Mouse (Mus musculus): ENCODE data around the gene Cops4.

GRCm38 (mm10) chr5:100587136-100587535 is 69.0 kb downstream of the Cops4 start:
- TF ChIP-seq CTCF (IDR thresholded peaks at IDR 0.05; ENCODE audit: extremely low read depth, insufficient read length, insufficient replicate concordance, low read depth, low read length), result no peak
- no peak for TF ChIP-seq POLR2A (IDR thresholded peaks at IDR 0.05; ENCODE audit: low read depth, low read length)
